Mouse (Mus musculus) neural tube, embryonic 12.5 days (tissue): ENCODE results near the gene Cct4. TPM values are rescaled to one million over a fixed set of nuclear protein-coding genes. Genes with fewer than 3 reads are reported as not detected.

Source experiments
- ATAC-seq: fragments of 200-750 bp; cut with Nextera tagmentation; 2 replicates; pipeline ENCODE4 v1.8.0; 2017; ENCODE audit warnings: low read depth, mild to moderate bottlenecking, moderate TSS enrichment, moderate library complexity; ENCODE audit not compliant: low FRiP score
- H3K27ac ChIP-seq: fragments of 300-500 bp; sonication (generic); 2 replicates; pipeline ENCODE4 v1.5.1; 2016
- H3K27me3 ChIP-seq: fragments of 300-500 bp; sonication (generic); replicated peaks from 2 replicates; pipeline ENCODE4 v1.6.1; 2016; ENCODE audit warnings: mild to moderate bottlenecking
- H3K36me3 ChIP-seq: fragments of 300-500 bp; sonication (generic); 2 replicates; pipeline ENCODE4 v1.6.1; 2016; ENCODE audit warnings: mild to moderate bottlenecking
- H3K4me1 ChIP-seq: fragments of 300-500 bp; sonication (generic); 2 replicates; pipeline ENCODE4 v1.6.1; 2016
- H3K4me2 ChIP-seq: fragments of 300-500 bp; sonication (generic); replicated peaks from 2 replicates; pipeline ENCODE4 v1.6.1; 2016; ENCODE audit warnings: mild to moderate bottlenecking
- H3K4me3 ChIP-seq: fragments of 300-500 bp; sonication (generic); 2 replicates; pipeline ENCODE4 v1.5.1; 2016
- H3K9ac ChIP-seq: fragments of 300-500 bp; sonication (generic); 2 replicates; pipeline ENCODE4 v1.6.1; 2016; ENCODE audit warnings: mild to moderate bottlenecking
- H3K9me3 ChIP-seq: fragments of 300-500 bp; sonication (generic); 2 replicates; pipeline ENCODE4 v1.6.1; 2016; ENCODE audit warnings: mild to moderate bottlenecking
- WGBS: fragments of 180-500 bp; shearing (Covaris S2); methylation state at CpG from one replicate; pipeline ENCODE4 v1.1.7; 2016; 5-methylcytosine and 5-hydroxymethylcytosine counted together
- polyA plus RNA-seq: library from polyadenylated mRNA; unstranded; fragments of >200 nt; fragmentation: Nextera tagmentation; extraction: Ambion mirVana; gene quantifications from 2 replicates; pipeline ENCODE4 v1.2.1, GENCODE M21; 2016

The Cct4 gene
- polyA plus RNA-seq, 1 experiment from 2014 or later = 347 TPM

DNA sequence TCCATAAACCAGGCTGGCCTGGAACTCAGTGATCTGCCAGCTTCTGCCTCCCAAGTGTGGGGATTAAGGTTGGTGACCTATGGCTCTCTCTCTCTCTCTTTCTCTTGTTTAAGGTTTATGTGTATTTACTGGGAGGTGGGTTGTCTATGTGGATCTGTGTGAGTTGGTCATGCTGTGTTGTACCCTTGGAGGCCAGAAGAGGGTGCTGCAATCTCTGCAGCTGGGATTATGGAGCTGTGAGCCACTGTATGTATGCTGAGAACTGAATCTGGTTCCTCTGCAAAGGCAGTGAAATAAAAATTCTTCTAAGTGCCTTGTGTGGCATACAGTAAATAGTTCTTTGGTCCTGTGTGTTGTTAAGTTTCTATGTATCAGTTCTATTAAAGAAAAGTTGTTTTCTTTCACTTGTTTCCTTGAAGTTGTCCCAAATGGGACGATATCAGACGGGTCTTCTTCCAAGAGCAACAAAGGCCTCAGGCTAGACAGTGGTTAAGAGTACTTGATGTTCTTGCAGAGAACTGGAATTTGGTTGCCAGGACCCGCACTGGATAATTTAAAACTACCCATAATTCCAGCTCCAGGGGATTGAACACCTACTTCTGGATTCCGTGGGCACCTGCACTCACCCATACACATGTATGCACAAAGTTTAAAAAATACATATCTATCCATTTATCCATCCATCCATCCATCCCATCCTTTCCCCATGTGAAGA, 23.4 kb downstream of the Cct4 start:
- Histone ChIP-seq H3K4me1 (no peaks in the 10 kb centered on the region), H3K4me3 (no peak overlapping the region), H3K4me2 (no peak overlapping the region), H3K9me3 (0 out of 2 replicates have a peak, but pooled peaks cover 4% of the 10 kb centered on the region), H3K36me3 (no peaks in the 10 kb centered on the region), H3K9ac (no peak overlapping the region), H3K27me3 (no peaks in the 10 kb centered on the region), H3K27ac (no peak overlapping the region)
- ATAC-seq = no peak
- WGBS = 83% methylated on average over 4 of the region's 4 CpGs

DNA sequence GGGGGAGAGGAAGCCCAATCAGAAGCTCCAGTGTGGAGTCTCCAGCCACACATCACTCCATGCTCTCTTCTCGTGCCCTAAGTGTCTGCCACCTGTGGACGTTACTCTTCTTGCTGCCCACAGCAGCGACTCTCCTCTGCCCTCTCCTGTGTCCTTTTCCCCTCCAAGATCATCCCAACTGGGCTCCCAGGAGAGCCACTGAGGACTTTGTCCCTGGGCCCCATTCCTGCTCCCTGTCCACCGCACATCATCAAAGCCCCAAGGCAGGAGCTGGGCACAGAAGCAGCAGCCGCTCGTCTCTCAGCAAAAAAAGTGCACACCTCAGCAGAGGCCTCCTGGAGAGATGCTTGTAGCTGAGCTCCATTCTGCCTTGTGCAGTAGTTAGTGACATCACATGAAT, 24.7 kb downstream of the Cct4 start:
- H3K4me3 ChIP-seq = no peak overlapping the region
- H3K4me1 ChIP-seq = no peaks in the 10 kb centered on the region
- no peak overlapping the region for H3K9ac ChIP-seq
- 81% methylated on average over 6 of the region's 6 CpGs for WGBS
- ATAC-seq = no peak
- 0 out of 2 replicates have a peak, but pooled peaks cover 4% of the 10 kb centered on the region for H3K9me3 ChIP-seq
- H3K4me2 ChIP-seq = no peak overlapping the region
- H3K36me3 ChIP-seq = no peaks in the 10 kb centered on the region
- H3K27me3 ChIP-seq = no peaks in the 10 kb centered on the region
- H3K27ac ChIP-seq = no peak overlapping the region

DNA sequence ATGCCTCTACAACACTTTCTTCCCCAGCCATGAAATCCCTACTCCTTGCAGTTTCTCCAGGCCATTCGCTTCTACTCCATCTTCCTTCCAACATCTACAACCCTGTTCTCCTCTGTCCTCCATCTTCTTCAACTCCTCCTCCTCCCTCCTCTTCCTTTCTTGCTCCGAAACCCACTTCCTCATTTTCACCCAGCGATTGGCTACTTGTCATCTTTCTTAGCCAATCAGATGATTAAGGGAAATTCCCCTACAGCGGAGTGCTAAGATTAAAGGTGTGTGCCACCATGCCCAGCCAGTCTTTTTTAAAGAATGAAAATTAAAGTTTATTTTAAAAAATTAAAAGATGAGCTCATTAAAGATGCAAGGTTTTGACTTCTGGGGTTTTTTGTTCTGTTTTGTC, 27.6 kb downstream of the Cct4 start:
- 97% methylated on average over 4 of the region's 4 CpGs for WGBS
- ATAC-seq = no peak
- Histone ChIP-seq H3K27ac (no peak overlapping the region), H3K4me3 (no peak overlapping the region), H3K9me3 (0 out of 2 replicates have a peak, but pooled peaks cover 4% of the 10 kb centered on the region), H3K36me3 (no peaks in the 10 kb centered on the region), H3K9ac (no peak overlapping the region), H3K4me2 (no peak overlapping the region), H3K4me1 (no peaks in the 10 kb centered on the region), H3K27me3 (no peaks in the 10 kb centered on the region)

DNA sequence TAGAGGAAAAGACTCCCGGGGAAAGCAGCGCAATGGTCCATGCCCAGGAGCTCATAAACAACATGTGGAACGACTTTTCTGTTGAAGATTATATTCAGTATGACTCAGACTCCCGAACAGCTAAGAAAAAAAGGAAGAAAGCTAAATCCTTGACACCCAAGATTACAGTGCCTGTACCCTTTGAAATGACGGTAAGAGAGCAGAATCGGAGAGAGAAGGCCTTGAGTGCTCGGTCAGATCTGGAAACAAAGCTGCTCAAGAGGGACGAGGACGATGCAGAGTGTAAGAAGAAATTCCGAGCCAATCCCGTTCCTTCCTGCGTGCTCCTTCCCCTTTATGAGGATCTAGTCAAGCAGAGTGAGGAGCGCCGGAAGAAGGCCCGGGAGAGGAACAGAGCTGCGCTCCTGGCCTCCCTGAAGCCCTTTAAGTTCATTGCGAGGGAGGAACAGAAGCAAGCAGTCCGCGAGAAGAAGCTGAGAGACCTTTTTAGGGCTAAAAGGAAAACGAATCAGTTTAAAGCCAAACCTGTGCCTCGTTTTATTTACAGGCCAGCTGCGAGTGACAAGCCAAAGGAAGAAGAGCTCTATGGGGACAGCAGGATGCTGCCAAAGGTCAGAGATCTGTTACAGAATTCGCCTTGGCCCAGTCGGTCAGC, 29.9 kb downstream of the Cct4 start:
- Histone ChIP-seq H3K36me3 (no peaks in the 10 kb centered on the region), H3K27ac (no peak overlapping the region), H3K4me3 (no peak overlapping the region), H3K27me3 (no peaks in the 10 kb centered on the region), H3K9me3 (0 out of 2 replicates have a peak, but pooled peaks cover 4% of the 10 kb centered on the region), H3K9ac (no peak overlapping the region), H3K4me1 (no peaks in the 10 kb centered on the region), H3K4me2 (no peak overlapping the region)
- no peak for ATAC-seq
- WGBS = 74% methylated on average over 24 of the region's 24 CpGs

DNA sequence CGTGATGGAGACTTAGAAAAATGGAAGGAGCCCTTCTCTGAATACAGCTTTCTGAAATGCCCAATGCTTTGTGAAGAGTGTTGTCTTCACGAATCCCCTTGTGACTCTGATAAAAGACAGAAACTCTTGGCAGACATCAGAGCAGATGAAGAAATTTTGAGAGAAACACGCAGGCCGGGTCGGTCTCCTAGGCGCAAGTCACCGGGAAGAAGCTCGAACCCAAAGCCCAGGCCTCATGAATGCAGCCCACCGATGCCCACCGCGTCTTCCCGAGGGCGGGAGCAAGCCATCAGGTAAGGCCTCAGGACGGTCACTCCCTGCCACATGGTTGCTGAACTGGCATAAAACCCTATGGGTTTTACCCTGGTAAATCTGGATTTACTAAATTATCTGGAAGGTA, 30.5 kb downstream of the Cct4 start:
- Histone ChIP-seq H3K9me3 (0 out of 2 replicates have a peak, but pooled peaks cover 4% of the 10 kb centered on the region), H3K27ac (no peak overlapping the region), H3K4me1 (no peaks in the 10 kb centered on the region), H3K4me2 (no peak overlapping the region), H3K9ac (no peak overlapping the region), H3K4me3 (no peak overlapping the region), H3K36me3 (no peaks in the 10 kb centered on the region), H3K27me3 (no peaks in the 10 kb centered on the region)
- WGBS = 92% methylated on average over 14 of the region's 14 CpGs
- ATAC-seq = no peak

DNA sequence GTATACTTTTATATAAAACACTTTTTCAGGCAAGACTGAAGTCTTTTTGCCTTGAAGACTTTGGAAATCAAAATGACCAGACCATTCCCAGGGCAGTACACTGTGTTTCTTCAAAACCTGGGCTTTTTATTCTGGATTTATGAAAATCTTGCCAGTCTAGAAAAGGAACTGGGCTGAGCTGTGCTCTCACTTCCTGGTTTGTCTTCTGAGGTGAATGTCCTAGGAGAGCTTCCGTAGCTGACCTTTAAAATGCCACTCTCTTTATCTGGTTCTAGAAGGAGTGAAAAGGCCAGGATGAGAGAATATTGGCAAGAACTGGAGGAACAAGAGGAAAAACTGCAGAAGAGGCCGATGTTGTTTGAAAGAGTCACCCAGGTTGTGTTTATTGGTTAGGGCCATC, 32.8 kb downstream of the Cct4 start:
- 0 out of 2 replicates have a peak, but pooled peaks cover 4% of the 10 kb centered on the region for H3K9me3 ChIP-seq
- no peaks in the 10 kb centered on the region for H3K4me1 ChIP-seq
- H3K9ac ChIP-seq = no peak overlapping the region
- no peak for ATAC-seq
- H3K27ac ChIP-seq = no peak overlapping the region
- H3K4me2 ChIP-seq = no peak overlapping the region
- H3K27me3 ChIP-seq = no peaks in the 10 kb centered on the region
- H3K4me3 ChIP-seq = no peak overlapping the region
- H3K36me3 ChIP-seq = no peaks in the 10 kb centered on the region
- 90% methylated on average over 2 of the region's 2 CpGs for WGBS

DNA sequence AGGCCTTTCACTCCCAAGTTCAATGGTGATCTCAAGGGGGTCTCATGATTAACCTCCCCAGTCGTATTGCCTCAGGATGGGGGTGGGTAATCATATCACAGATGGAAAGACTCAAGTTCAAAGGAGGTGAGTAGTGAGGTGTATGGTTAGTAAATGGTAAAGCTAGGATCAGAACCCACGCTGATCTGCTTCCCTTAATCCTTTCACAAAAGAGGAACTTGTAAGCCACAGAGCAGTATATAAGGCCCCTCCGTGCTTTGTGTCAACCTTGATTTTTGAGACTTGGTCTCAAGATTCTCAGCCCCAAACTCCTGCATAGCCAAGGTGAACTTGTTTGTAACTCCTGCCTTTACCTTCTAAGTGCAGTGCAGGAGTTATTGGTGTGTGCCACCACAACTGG, 33.9 kb downstream of the Cct4 start:
- no peak overlapping the region for H3K4me3 ChIP-seq
- H3K9me3 ChIP-seq = no peaks in the 10 kb centered on the region
- H3K4me1 ChIP-seq = no peaks in the 10 kb centered on the region
- H3K36me3 ChIP-seq = no peaks in the 10 kb centered on the region
- no peak overlapping the region for H3K4me2 ChIP-seq
- H3K9ac ChIP-seq = no peak overlapping the region
- no peak overlapping the region for H3K27ac ChIP-seq
- no peaks in the 10 kb centered on the region for H3K27me3 ChIP-seq
- 83% methylated on average over 3 of the region's 3 CpGs for WGBS
- no peak for ATAC-seq

DNA sequence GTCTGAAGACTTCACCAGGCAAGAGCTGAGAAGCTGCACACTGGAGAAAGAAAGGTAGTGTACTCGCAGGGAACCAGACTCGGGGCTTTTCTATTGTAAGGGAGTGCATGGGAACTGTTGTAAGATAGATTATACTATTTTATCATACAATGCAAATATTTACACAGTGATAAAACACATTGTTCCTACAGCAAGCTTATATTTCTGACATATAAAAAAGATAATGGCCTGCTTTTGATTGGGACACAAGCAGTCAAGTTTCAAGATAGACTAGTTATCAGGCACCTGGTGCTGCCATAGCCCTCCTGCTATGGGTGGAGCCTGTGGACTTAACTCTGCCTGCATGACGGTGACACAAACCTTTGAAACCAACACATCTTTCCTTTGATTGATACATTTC, 38.6 kb downstream of the Cct4 start:
- no peak overlapping the region for H3K9ac ChIP-seq
- no peak overlapping the region for H3K4me3 ChIP-seq
- 74% methylated on average over 3 of the region's 3 CpGs for WGBS
- H3K4me1 ChIP-seq = no peaks in the 10 kb centered on the region
- no peaks in the 10 kb centered on the region for H3K27me3 ChIP-seq
- H3K36me3 ChIP-seq = no peaks in the 10 kb centered on the region
- no peak overlapping the region for H3K27ac ChIP-seq
- no peak overlapping the region for H3K4me2 ChIP-seq
- H3K9me3 ChIP-seq = no peaks in the 10 kb centered on the region
- ATAC-seq = no peak

DNA sequence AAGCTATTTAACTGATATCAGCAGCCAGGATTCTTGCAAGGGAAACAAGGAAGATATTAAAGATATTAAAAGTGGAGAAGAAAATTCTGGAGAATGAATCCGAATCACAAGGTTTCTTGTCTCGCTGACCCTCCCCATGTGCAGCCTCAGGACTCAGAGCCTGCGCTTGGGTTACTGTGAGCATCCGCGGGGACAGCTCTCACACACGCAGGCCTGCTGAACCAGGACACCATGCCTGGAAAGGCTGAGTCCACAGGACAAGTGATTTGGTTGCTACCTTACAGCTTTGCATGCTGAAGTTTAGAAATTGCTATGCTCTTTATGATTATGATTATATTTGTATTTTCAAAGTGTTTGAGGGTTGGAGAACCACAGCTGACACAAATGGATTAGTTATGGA, 39.1 kb downstream of the Cct4 start:
- no peak for ATAC-seq
- Histone ChIP-seq H3K36me3 (no peaks in the 10 kb centered on the region), H3K9me3 (no peaks in the 10 kb centered on the region), H3K4me2 (no peak overlapping the region), H3K4me1 (no peaks in the 10 kb centered on the region), H3K27ac (no peak overlapping the region), H3K9ac (no peak overlapping the region), H3K27me3 (no peaks in the 10 kb centered on the region), H3K4me3 (no peak overlapping the region)
- 87% methylated on average over 6 of the region's 6 CpGs for WGBS

DNA sequence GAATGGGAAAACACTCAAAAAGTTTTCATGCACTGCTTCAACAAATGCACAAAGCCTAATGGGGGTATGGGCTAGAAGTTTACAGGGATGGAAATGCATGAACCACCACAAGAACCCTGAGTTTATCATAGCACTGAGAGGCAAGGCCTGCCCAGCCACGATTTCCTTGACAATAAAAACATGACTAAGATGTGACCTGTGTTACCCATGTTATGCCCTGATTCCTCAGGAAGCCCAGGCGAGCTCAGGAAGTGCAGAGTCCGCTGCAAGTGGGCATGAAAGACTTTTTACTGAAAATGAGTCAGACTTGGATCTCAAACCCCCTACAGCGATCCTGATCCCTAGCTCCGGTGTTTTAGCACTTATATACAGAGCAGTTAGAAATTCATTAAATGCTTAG, 56.9 kb downstream of the Cct4 start:
- no peaks in the 10 kb centered on the region for H3K9me3 ChIP-seq
- no peaks in the 10 kb centered on the region for H3K36me3 ChIP-seq
- H3K27me3 ChIP-seq = no peaks in the 10 kb centered on the region
- WGBS = 57% methylated on average over 5 of the region's 5 CpGs
- H3K4me3 ChIP-seq = no peak overlapping the region
- no peak overlapping the region for H3K9ac ChIP-seq
- no peak for ATAC-seq
- no peaks in the 10 kb centered on the region for H3K4me1 ChIP-seq
- H3K27ac ChIP-seq = no peak overlapping the region
- no peak overlapping the region for H3K4me2 ChIP-seq

DNA sequence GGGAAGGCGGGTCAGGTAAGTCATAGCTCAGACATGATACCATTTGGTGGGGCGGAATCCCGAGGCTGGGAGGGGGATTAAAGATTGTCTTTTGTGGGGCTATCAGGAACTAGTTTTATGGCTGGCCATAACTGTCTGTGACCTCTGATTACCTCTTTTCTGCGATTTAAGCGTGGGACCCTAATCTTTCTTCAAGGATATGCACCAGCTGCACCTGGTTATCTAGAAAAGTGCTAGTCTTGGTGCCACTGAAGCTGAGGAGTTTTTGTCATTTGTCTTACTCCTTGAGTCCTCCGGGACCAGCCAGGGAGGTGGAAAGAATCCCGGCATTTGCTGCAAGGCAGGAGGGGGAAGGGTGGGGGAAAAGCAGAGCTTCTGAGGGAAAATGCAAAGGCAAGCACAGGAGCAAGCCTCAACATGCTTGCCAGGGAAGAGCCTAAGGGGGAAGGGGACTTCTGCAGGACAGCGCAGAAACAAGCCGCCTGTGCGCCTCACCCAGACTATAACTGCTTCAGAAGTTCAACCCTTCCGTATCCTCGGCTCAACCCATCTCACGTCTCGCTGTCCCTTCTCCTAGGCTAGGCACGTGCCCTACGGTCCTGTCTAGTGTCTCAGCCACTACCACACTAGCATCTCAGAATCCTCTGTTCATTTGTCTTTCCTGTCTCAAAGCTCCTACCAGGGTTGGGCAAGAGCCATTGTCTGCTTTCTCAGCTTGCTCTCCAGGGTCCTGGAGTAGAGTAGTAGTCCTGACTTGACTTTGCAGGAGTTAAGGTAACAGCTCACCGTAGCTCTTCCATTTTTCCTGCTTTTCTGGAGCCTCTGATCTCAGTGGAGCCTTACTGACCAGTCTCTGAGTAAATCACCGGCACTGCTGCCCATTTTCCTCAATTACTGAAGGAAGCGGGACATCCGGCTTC, 57.6 kb downstream of the Cct4 start:
- 32% methylated on average over 20 of the region's 20 CpGs for WGBS
- no peak for ATAC-seq
- H3K27me3 ChIP-seq = no peaks in the 10 kb centered on the region
- no peak overlapping the region for H3K4me3 ChIP-seq
- no peaks in the 10 kb centered on the region for H3K4me1 ChIP-seq
- H3K36me3 ChIP-seq = no peaks in the 10 kb centered on the region
- no peak overlapping the region for H3K27ac ChIP-seq
- 0 out of 2 replicates have a peak overlapping the region, but pooled peaks have one; percentile 33 for H3K9ac ChIP-seq
- peak overlapping the region; percentile 30 for H3K4me2 ChIP-seq
- no peaks in the 10 kb centered on the region for H3K9me3 ChIP-seq

DNA sequence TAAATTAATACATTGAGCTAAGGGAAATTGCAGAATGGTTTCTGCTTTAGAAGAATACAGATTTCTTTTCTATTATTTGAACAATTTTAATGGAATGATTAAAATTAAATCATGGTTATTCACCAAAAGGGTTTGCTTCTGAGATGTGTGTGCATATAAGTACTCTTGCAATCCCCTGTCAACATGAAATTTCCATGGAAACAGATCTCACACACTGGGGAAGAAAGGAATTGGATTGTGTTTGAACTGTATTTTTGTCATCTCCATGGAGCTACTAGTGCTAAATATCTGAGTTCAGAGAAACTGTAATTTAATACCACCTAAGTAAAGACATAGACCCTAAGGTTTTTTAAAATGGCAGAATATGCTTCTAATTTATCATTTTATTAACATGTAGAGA, 59.3 kb downstream of the Cct4 start:
- Histone ChIP-seq H3K27ac (no peak overlapping the region), H3K9me3 (no peaks in the 10 kb centered on the region), H3K4me3 (no peak overlapping the region), H3K9ac (no peak overlapping the region), H3K36me3 (no peaks in the 10 kb centered on the region), H3K4me2 (no peak overlapping the region), H3K4me1 (no peaks in the 10 kb centered on the region), H3K27me3 (no peaks in the 10 kb centered on the region)
- ATAC-seq = no peak
